ENCODE assay signal across 9 mouse cellular contexts in genomic region chr1:131083609-131084008, GRCm38 (mm10). TPM values are rescaled to one million over a fixed set of nuclear protein-coding genes. Genes with fewer than 3 reads are reported as not detected.
DNase-seq lines count a peak whose midpoint lies in the region; ATAC-seq and TF ChIP-seq lines count a peak whose summit lies in the region.
"Had no signal": no experiment of that assay in that cellular context is flagged by ENCODE, and none has a peak within 500 bp of the region (broad histone marks: within the 10 kb centered on the region; RNA-seq: fewer than 3 reads in every experiment).

No protein-coding gene starts in this region.

- no peak overlapping the region for H3K4me2 ChIP-seq in forebrain, postnatal 0 days (ENCODE audit: low read depth)
- peak overlapping the region; percentile 33 for H3K4me2 ChIP-seq in lung, embryonic 15.5 days
- peak overlapping the region; percentile 37 for H3K4me2 ChIP-seq in stomach, embryonic 16.5 days (ENCODE audit: low read depth, low read length)

- TF ChIP-seq CTCF in forebrain, postnatal 0 days (IDR thresholded peaks at IDR 0.05; ENCODE audit: low read depth): no peak

- no peaks in the 10 kb centered on the region for H3K9me3 ChIP-seq in forebrain, embryonic 10.5 days
- no peaks in the 10 kb centered on the region for H3K9me3 ChIP-seq in forebrain, postnatal 0 days (ENCODE audit: low read length)
- no peaks in the 10 kb centered on the region for H3K9me3 ChIP-seq in lung, embryonic 15.5 days
- no peaks in the 10 kb centered on the region for H3K9me3 ChIP-seq in limb, embryonic 10.5 days (replicated peaks)
- H3K9me3 ChIP-seq in stomach, embryonic 16.5 days (replicated peaks; ENCODE audit: control insufficient read depth, low read length): no peaks in the 10 kb centered on the region

- H3K27me3 ChIP-seq in forebrain, embryonic 10.5 days (ENCODE audit: poor library complexity, severe bottlenecking): no peaks in the 10 kb centered on the region
- no peaks in the 10 kb centered on the region for H3K27me3 ChIP-seq in forebrain, postnatal 0 days (ENCODE audit: insufficient read depth, low read length)
- no peaks in the 10 kb centered on the region for H3K27me3 ChIP-seq in lung, embryonic 15.5 days
- no peaks in the 10 kb centered on the region for H3K27me3 ChIP-seq in limb, embryonic 10.5 days (ENCODE audit: low read depth, poor library complexity, severe bottlenecking)
- no peaks in the 10 kb centered on the region for H3K27me3 ChIP-seq in stomach, embryonic 16.5 days (ENCODE audit: control insufficient read depth, insufficient read depth, low read length)

- peak overlapping the region; percentile 65 for H3K27ac ChIP-seq in forebrain, embryonic 10.5 days
- no peak overlapping the region for H3K27ac ChIP-seq in forebrain, postnatal 0 days (ENCODE audit: low read depth, low read length)
- peak overlapping the region; percentile 92 for H3K27ac ChIP-seq in lung, embryonic 15.5 days
- H3K27ac ChIP-seq in limb, embryonic 10.5 days: peak overlapping the region; percentile 54
- peak overlapping the region; percentile 80 for H3K27ac ChIP-seq in stomach, embryonic 16.5 days (ENCODE audit: low read length)

- H3K4me1 ChIP-seq in forebrain, embryonic 10.5 days: peaks cover 97% of the 10 kb centered on the region
- H3K4me1 ChIP-seq in forebrain, postnatal 0 days (ENCODE audit: insufficient read depth): peaks cover 27% of the 10 kb centered on the region
- H3K4me1 ChIP-seq in lung, embryonic 15.5 days: peaks cover 98% of the 10 kb centered on the region
- H3K4me1 ChIP-seq in limb, embryonic 10.5 days: peaks cover 65% of the 10 kb centered on the region
- peaks cover 87% of the 10 kb centered on the region for H3K4me1 ChIP-seq in stomach, embryonic 16.5 days (ENCODE audit: control insufficient read depth, insufficient read depth, low read length)

- no peak for DNase-seq in forebrain, embryonic 10.5 days (ENCODE audit: extremely low spot score, low spot score)
- DNase-seq in forebrain, postnatal 0 days: no peak
- DNase-seq in lung, postnatal 25 days (ENCODE audit: low spot score): no peak
- DNase-seq in limb, embryonic 10.5 days (ENCODE audit: low spot score): no peak
- no peak for DNase-seq in layer of hippocampus, adult 18-20 months (ENCODE audit: low spot score in 2 of 2)
- DNase-seq in thymus, postnatal 36 days: no peak

- no peaks in the 10 kb centered on the region for H3K36me3 ChIP-seq in forebrain, embryonic 10.5 days (replicated peaks)
- H3K36me3 ChIP-seq in forebrain, postnatal 0 days (ENCODE audit: insufficient read depth): no peaks in the 10 kb centered on the region
- no peaks in the 10 kb centered on the region for H3K36me3 ChIP-seq in lung, embryonic 15.5 days
- H3K36me3 ChIP-seq in limb, embryonic 10.5 days: no peaks in the 10 kb centered on the region
- H3K36me3 ChIP-seq in stomach, embryonic 16.5 days (ENCODE audit: control insufficient read depth, insufficient read depth, low read length): no peaks in the 10 kb centered on the region

- H3K4me3 ChIP-seq in forebrain, embryonic 10.5 days: no peak overlapping the region
- H3K4me3 ChIP-seq in forebrain, postnatal 0 days (ENCODE audit: low read depth, low read length): no peak overlapping the region
- no peak overlapping the region for H3K4me3 ChIP-seq in lung, embryonic 15.5 days
- no peak overlapping the region for H3K4me3 ChIP-seq in limb, embryonic 10.5 days
- no peak overlapping the region for H3K4me3 ChIP-seq in stomach, embryonic 16.5 days (replicated peaks; ENCODE audit: low read length)
- H3K4me3 ChIP-seq: erythroblast, embryonic 14.5 days had no signal

- 79% methylated on average over 4 of the region's 4 CpGs for WGBS in forebrain, embryonic 10.5 days
- WGBS in forebrain, postnatal 0 days: 72% methylated on average over 4 of the region's 4 CpGs
- 8% methylated on average over 4 of the region's 4 CpGs for WGBS in lung, embryonic 15.5 days
- 47% methylated on average over 4 of the region's 4 CpGs for whole genome bisulfite sequencing in limb, embryonic 10.5 days
- WGBS in stomach, embryonic 16.5 days: 12% methylated on average over 4 of the region's 4 CpGs

- H3K9ac ChIP-seq in forebrain, postnatal 0 days: no peak overlapping the region
- H3K9ac ChIP-seq in lung, embryonic 15.5 days: no peak overlapping the region
- H3K9ac ChIP-seq in stomach, embryonic 16.5 days (ENCODE audit: low read length): no peak overlapping the region

- ATAC-seq in forebrain, postnatal 0 days: no peak
- peak; percentile 73 for ATAC-seq in lung, embryonic 15.5 days (ENCODE audit: borderline replicate concordance, extremely low read depth, low FRiP score, low TSS enrichment)
- ATAC-seq in stomach, embryonic 16.5 days (ENCODE audit: insufficient read depth, low FRiP score): peak; percentile 65

RNA-seq across cellular contexts. Expression of gene Mapkapk2, which starts 14.0 kb away (rescaled TPM):
- polyA plus RNA-seq in forebrain, embryonic 10.5 days (2016; fragmentation: Nextera tagmentation; extraction: Ambion mirVana): 41.1 and 41.3 TPM in 2 replicates
- 47.9 and 57.3 TPM in 2 replicates for total RNA-seq in forebrain, postnatal 0 days (2014; rRNA removed)
- polyA plus RNA-seq in forebrain, postnatal 0 days (2015; fragmentation: Nextera tagmentation; extraction: Ambion mirVana): 18.0 and 18.3 TPM in 2 replicates
- 57.9 and 61.0 TPM in 2 replicates for polyA plus RNA-seq in lung, embryonic 15.5 days (2015; fragmentation: Nextera tagmentation; extraction: Ambion mirVana)
- polyA plus RNA-seq in limb, embryonic 10.5 days (2016; fragmentation: Nextera tagmentation; extraction: Ambion mirVana): 46.8 and 47.9 TPM in 2 replicates
- 16.6 and 18.0 TPM in 2 replicates for polyA plus RNA-seq in stomach, embryonic 16.5 days (2015; fragmentation: Nextera tagmentation; extraction: Ambion mirVana)
- 10 to 100 TPM; 32.2 to 33.8 TPM for total RNA-seq in layer of hippocampus, adult 18-20 months (2021)

RNA-seq across cellular contexts. Expression of gene Dyrk3, which starts 54.5 kb away (rescaled TPM):
- polyA plus RNA-seq in forebrain, embryonic 10.5 days (2016; fragmentation: Nextera tagmentation; extraction: Ambion mirVana): 13.3 and 15.5 TPM in 2 replicates
- total RNA-seq in forebrain, postnatal 0 days (2014; rRNA removed): 14.3 and 16.9 TPM in 2 replicates
- 17.7 and 19.1 TPM in 2 replicates for polyA plus RNA-seq in forebrain, postnatal 0 days (2015; fragmentation: Nextera tagmentation; extraction: Ambion mirVana)
- 3.3 and 3.7 TPM in 2 replicates for polyA plus RNA-seq in lung, embryonic 15.5 days (2015; fragmentation: Nextera tagmentation; extraction: Ambion mirVana)
- polyA plus RNA-seq in limb, embryonic 10.5 days (2016; fragmentation: Nextera tagmentation; extraction: Ambion mirVana): 5.5 and 5.8 TPM in 2 replicates
- polyA plus RNA-seq in stomach, embryonic 16.5 days (2015; fragmentation: Nextera tagmentation; extraction: Ambion mirVana): 2.9 and 3.4 TPM in 2 replicates
- 10 to 100 TPM; 17.4 to 20.2 TPM for total RNA-seq in layer of hippocampus, adult 18-20 months (2021)
